Mouse (Mus musculus) testis, postnatal 10 days (tissue): ENCODE results near the gene Fam234a.
"Not testable (repeated sequence)": the region's sequence is repeated elsewhere in the genome, so short reads cannot be mapped to it uniquely, and the experiment has no call there.

Experiments used
- DNase-seq: peaks from one replicate; pipeline ENCODE4 v3.0.0; 2021; ENCODE audit warnings: low spot score

Fam234a gene

DNA sequence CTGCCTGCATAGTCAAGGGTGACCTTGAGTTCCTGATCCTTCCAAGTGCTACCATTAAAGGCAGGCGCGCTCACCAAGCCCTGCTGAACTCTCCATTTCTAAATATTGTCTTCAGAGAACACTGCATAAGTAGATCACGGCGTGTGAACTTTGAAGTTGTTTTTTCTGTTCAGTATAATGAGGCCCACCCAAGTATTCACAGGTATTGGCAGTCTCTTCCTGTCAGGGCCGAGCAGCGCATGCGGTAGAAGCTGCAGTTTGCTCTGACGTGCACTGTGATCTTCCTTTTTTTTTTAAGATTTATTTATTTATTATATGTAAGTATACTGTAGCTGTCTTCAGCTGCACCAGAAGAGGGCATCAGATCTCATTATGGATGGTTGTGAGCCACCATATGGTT lies 9.7 kb downstream of the Fam234a start:
- DNase-seq: no peak

DNA sequence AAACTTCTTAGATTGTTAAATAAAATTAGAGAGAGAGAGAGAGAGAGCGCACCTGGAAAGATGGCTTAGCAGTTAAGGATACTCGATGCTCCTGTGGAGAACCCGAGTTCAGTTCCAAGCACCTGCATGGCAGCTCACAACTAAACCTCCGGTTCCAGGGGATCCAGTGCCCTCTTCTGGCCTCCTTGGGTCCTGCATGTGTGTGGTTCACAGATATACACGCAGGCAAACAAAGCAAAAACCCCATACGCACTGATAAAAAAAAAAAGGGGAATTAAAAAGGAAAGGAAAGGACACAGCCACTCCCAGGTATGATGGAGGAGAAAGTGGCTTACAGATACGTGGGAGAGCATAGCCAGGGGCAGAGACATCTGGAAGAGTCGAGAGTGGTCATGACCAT lies 11.2 kb downstream of the Fam234a start:
- DNase-seq: no peak

DNA sequence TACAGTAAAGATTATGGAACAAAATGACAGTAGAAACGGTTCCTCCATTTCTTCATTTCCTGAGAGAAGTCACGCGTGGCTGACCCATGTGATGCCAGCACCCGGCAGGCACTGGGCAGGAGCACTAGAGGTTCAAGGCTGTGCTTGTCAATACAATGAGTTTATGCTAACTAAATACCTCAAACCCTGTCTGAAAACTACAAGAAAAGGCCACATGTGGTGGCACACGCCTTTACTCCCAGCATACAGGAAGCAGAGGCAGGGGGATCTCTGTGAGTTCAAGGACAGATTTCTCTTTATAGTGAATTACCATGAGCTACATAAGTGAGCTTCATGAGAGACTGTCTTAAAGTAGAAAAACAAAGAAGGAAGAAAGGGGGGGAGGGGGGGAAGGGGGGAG lies 12.9 kb downstream of the Fam234a start:
- no peak for DNase-seq

DNA sequence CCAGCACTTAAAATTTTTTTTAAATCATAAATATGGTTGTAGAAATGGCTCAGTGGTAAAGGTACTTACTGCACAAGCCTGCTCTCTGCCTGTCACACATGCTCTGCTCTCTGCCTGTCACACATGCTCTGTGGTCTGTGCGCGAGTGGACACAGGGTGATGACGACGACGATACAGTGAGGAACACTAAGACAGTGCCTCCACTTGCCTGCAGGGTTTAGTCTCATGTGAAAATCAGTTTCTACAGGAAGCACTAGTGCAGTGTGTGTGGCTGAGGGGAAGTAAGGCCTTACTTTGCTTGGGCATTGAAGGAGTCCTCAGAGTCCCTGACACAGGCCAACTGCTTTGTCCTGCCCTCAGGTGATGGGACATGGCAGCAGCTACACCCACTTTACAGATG lies 14.3 kb downstream of the Fam234a start:
- no peak for DNase-seq

DNA sequence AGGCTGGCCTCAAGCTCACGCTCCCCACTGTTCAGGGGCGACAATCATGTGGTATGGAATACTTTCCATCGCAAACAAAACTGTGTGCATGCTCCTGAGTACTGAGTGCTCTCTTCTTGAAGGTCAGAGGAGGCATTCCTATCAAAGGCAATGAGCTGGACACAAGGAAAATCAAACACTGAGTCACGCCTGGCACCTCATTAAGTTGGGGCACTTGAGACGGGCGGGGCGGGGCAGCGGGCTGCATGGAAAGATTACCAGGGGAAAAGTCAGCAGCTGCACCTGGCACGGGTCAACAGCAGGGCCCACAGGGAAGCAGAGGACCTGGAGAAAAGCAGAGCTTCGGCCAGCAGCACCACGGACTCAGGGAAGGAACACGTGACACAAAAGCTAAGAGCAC lies 18.9 kb downstream of the Fam234a start:
- DNase-seq: no peak

DNA sequence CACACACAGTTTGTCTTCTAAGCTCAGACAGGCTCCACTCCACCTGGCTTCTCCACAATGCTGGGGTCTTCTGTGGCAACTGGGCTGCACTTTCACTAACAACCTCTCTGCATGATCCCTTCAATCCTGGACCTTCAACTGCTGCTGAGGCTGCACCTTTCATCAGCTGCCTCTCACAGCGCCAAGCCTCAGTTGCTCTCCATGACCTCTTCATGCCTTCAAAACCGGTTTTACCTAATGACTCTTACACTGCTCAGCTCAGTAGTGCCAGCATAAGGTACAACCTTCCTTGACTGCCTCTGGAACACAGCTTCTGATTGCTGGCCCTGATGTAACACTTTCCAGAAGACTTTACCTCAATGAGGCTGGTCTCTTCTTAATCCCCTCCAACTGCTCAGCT lies 22.5 kb downstream of the Fam234a start:
- DNase-seq: no peak

DNA sequence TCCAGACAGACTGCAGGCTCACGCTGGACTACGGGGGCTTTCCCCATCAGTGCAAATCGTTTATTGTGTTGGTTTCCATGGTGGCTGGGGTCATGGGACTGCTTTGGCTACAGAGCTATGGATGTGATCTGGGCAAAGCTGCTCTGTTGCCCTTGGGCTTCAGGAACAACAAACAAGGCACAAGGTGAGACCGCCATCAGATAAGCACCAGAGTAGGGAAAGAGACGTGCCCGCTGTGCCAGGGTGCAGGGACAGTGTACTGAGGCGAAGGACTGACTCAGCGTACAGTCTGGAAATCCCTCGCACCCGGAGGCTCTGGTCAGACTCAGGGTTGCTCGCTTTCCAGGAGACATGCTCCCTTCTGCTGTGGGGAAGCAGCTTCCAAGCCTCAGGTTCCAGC lies 31.4 kb downstream of the Fam234a start:
- DNase-seq: no peak

DNA sequence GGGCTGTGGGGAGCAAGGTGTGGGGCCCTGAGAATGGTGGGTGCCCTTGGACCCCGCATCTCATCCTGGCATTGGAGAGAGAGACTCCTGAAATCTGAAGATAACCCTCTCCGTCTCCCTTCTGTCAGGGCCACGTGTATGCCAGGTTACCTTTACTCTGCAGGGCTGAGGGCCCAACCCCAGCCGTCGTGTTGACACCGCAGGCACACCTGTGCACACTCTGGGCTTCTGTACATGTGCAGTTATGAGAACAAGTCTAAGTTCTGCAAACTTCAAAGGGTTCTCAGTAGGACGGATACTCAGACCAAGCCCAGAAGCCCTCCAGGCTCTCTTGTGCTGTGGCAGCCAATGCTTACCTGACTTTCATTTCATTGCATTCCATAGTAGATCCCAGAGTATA lies 31.8 kb downstream of the Fam234a start:
- no peak for DNase-seq

DNA sequence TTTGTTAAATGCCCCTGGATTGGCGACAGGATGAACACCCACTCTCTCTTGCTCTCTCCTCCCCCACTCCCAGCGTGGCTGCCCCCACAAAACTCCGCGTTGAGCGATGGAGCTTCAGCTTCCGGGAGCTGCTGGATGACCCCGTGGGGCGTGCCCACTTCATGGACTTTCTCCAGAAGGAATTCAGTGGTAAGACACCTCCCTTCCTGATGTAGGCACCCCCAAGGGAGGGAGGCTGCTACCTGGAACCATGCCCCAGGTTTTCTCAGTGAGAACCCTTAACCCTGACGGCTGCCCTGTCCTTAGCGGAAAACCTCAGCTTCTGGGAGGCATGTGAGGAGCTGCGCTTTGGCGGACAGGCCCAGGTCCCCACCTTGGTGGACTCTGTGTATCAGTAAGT lies 36.4 kb downstream of the Fam234a start, which contains the start of gene Arhgdig:
Gene Arhgdig, minus strand, starts transcription at position 101 of the 400 bp plus-strand sequence.
- no peak for DNase-seq

DNA sequence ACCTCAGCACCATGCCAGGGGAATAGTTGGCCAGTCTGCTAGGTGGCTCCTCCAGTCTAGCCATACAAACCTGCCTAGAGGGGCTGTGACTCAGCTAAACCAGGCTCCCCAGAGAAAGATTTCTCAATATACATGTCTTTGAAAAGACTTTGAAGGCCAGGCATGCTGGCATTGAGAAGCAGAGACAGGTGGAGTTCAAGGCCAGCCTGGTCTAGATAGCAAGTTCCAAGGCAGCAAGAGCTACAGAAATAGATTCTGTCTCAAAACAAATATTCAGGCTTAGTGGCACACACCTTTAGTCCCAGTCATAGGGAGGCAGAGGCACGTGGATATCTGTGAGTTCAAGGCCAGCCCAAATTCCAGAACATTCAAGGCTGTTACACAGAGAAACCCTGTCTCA lies 37.6 kb downstream of the Fam234a start:
- DNase-seq: no peak

DNA sequence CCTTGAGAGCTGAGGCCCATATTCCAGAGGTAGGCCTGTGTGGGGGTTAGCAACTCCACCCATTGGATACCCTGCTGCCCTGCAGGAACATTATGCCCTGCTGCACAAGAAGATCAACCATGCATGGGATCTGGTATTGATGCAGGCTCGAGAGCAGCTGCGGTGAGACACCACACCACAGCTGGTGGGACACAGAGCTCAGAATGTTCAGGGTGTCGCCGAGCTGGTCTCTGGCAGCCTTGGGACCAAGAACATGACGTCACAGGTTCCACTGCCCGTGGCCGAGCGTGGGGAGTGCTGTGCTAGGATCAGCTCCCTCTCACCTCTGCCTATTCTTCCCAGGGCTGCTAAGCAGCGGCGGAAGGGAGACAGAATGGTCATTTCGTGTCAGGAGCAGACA lies 39.3 kb downstream of the Fam234a start:
- no peak for DNase-seq

DNA sequence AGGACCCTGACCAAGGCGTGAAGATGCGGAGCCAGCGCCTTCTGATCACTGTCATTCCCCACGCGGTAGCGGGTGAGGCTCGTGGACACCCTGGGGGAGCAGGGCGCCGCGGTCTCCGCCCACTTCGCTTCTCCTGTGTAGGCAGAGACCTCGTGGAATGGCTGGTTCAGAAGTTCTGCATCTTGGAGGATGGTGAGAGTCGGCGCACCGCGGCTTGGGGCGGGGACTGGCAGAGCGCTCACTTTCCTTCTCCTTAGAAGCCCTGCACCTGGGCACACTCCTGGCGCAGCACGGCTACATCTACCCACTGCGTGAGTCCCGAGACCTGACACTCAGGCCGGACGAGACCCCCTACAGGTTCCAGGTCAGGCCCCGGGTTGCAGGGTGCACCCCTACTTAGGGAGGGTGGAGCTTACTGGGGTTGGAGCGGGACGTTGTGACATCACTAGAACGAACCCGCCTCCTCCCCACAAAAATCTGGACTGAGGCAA lies 40.7 kb downstream of the Fam234a start:
- DNase-seq: peak; percentile 67

DNA sequence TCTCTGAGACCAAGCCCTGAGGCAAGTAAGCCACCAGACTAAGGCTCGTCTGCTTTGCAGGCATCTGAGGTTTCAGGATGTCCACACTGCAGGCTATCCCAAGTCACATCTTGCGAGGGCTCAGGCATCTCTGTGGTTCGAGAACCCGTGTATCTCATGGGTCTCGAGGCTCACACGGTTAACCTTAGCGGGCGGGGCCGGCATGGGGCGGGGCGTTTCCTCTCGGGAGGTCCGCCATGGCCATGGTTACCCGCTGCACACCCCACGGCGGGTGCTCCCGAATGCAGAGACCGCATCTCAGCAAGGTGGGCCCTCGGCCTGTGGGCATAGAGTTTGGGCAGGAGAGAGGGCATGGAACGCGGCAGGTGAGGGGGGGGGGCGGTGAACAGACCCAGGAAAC lies 41.3 kb downstream of the Fam234a start, which contains the start of gene Rgs11:
Gene Rgs11, plus strand, starts transcription at position 215 of the 400 bp plus-strand sequence.
- DNase-seq: peak; percentile 81

DNA sequence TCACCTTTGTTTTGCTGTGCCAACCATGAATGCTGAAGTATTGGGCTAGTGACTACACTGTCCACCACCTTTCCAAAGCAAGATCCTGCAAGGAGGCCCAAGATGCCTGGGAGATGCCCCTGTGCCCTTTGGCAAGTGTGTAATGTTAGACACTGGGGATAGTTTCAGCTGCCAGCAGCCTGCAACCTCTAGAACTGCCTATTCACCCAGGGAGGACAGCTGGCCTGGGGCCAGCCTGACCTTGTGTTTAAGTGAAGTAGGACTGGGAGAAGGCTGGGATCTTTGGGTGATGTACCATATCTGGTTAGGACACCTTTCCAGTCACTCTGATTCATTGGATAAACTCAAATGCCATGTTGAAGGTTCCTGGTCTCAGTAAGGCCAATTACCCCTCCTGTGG lies 42.0 kb downstream of the Fam234a start:
- DNase-seq: no peak

DNA sequence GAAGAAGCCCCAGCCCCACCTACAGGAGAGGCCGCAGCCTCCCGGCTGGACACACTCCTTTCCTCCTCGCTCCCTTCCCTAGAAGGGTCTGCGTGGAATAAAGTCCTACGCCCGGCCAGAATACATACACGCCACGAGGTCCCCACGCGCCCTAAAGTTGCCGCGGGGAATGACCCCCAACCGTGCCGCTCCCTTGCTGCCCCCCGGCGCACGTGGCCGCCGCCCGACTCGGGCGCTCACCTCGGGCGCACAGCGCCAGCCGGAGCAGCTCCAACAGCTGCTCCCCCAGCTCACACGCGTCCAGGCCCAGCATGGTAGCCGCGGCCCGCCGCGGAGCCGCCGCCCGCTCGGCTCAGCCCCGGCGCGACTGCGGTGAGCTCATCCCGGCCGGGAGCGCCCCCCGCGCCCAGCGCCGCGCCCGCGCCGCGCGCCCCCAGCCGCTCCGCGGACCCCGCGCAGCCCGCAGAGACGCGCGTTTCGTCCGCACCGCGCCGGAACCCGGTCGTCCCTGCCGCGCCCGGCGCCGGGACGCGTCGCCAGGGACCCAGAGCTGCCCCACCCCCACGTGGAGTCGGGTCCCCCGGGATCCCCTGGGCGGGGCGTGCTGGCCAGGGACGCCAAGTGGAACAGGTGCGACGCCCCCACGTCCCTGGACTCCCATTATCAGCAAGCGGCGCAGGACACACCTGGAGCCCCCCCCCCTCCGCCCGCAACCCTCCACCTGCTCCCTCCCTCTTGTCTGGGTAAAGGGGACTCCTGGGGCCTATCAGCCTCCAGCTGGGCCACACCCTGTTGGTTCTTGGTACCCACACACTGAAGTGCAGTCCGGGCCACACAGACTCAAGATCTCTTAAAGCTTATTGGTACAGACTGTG lies 43.0 kb downstream of the Fam234a start:
- peak; percentile 75 for DNase-seq

DNA sequence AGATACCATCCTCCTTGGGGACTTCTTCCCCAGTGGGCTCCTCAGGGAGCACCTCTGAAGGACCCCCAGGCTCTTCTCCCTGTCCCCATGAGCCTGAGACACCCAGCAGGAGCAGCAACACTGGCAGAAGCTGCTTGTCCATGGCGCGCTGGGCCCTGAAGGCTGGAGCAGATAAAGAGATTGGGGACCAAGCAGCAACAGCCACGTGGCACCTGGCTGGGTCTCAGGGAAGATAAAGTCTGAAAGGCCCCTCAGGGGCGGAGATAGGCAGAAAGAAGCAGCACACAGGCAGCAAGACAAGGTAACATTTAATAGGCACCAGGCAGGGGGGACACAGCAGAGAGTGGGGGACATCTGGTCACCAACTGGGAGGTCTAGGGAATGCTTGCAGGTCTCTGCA lies 45.1 kb downstream of the Fam234a start, which contains the start of gene Pdia2:
Gene Pdia2, minus strand, starts transcription at position 196 of the 400 bp plus-strand sequence.
- no peak for DNase-seq

DNA sequence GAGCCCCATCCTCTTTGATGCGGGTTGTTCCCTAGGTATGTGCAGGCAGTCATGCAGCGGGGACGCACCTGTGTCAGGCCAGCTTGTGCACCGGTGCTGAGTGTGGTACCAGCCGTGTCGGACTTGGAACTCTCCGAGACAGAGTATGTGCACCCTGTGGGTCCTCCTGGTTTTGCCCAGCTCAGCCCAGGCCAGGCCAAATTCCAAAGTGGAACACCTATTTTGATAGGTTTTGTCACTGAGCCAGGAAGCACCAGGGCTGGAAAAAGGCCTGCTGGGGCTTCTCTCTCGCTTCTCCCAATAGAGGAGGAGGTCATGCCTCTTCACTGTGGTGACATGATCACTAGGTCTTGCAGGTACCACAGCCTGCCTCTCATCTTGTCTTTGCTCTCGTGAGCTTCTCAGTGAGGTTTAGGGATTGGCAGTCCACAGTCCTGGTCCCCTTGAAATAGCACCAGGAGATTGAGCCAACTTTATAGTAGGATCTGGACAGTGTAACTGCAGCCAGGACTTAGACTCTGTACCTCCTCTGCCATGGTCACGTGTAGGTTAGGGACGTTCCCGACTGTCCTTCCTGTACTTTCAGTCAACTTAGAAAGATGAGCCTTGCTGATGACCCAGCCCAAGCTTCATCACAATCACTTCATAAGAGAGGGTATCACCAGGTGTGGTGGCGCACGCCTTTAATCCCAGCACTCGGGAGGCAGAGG lies 51.4 kb downstream of the Fam234a start:
- no peak for DNase-seq

DNA sequence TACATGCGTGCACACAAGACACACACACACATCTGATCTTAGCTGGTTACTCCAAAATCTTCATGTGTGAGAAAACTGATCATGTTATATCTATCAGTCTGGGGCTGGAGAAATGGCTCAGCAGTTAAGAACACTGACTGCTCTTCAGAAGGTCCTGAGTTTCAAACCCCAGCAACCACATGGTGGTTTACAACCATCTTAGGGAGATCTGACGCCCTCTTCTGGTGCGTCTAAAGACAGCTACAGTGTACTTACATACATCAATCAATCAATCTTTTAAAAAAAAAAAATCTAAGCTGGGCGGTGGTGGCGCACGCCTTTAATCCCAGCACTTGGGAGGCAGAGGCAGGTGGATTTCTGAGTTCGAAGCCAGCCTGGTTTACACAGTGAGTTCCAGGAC lies 52.6 kb downstream of the Fam234a start:
- DNase-seq: not testable (repeated sequence)

DNA sequence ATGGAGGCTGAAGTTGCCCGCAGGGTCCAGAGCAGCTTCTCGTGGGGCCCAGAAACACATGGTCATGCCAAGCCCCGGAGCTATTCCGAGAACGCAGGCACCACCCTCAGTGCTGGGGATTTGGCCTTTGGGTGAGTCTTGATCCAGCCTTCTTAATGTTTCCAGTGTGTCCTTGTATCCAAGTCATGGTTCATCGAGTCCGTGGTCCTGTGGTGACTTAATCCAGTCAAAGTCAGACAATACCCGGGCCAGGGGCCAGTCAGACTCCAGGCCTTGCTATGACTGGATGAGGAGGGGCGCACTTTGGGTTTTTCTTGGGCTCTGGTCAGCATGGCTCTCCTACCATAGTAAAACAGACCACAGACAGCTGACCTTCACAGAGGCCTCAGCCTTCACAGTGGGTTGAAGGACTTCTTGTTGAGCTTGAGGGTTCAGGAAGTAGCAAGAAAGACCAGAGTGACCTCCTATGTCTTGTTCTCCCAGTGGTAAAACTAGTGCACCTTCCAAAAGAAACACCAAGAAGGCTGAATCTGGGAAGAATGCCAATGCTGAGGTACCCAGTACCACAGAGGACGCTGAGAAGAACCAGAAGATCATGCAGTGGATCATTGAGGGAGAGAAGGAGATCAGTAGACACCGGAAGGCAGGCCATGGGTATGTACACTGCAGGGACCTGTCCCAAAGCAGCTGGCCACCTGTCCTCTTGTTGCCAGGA lies 55.8 kb downstream of the Fam234a start:
- no peak for DNase-seq

DNA sequence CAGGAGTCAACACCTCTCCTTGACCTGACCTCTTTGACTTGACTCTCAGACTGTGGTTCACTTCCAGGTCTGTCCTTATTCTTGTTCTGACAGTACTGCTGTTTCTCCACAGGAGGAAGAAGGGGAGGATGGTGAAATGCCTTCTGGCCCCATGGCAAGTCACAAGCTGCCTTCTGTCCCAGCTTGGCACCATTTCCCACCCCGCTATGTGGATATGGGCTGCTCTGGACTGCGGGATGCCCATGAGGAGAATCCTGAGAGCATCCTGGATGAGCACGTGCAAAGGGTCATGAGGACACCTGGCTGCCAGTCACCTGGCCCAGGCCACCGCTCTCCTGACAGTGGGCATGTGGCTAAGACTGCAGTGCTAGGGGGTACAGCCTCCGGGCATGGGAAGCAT lies 56.5 kb downstream of the Fam234a start:
- DNase-seq: no peak

DNA sequence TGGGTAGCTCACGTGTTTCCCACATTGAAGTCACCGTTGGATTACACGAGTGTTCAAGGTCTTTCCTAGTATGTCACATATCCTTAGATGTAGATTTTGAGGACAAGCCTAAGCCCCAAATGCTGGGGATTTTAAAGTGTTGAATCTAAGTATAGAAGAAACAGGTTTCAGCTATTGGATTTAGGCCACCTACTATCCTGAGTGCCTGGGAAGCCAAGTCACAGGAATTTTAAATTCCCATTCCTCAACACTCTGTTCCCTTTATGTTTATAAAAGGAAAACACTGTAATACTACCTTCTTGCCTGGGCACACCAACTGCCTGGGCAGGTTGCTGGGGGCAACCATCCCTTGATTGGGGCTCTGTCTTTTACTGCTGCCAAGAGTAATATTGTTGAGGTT lies 62.9 kb downstream of the Fam234a start:
- no peak for DNase-seq

DNA sequence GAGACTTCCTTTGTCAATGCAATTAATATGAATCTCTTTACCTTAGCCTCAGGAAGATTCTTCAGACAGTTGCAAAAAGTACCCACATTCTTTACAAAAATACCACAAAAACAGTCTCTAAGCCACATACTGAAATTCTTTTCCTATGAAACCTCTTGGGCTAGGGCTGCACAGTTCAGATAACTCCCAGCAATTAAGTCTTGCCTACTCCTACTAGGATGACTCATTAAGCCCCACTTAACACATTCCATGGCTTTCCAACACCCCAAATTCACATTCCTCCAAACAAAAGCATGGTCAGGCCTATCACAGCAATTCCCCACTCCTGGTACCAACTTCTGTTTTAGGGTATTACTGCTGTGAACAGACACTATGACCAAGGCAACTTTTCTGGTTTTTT lies 65.4 kb downstream of the Fam234a start:
- DNase-seq: no peak
